Mouse (Mus musculus) urinary bladder, postnatal 36 days (tissue): ENCODE data around the gene Nek11.

ENCODE experiments used
- DNase-seq, 2 experiments: peaks; one replicate each; pipeline ENCODE4 v3.0.0; 2022; ENCODE audit warnings: low spot score in 2 of 2, mixed read lengths in 1 of 2

Gene Nek11

DNA sequence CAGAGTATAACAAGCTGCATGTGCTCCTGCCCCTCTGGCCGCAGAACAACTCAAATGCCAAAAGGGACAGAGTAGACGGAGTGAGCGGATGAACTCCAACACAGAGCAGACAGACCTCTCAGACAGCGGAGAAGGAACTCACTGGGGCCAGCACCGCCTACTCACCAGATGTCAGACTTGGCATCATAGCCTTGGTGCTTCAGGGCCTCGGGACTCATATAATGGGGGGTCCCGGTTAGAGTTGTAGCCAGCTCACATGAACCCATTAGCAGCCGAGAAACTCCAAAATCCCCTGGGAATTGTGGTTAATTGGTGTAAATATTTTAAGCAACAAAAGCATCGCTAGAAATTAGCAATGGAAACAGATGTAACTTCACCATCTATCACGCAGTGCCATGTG is 82.1 kb downstream of the Nek11 start:
- DNase-seq, result no peak

- no peak for DNase-seq
Measured at GRCm38 (mm10) chr9:105312686-105313085, 82.6 kb downstream of the Nek11 start.

- DNase-seq, result no peak
Measured at GRCm38 (mm10) chr9:105309553-105310281, 85.6 kb downstream of the Nek11 start.

- no peak for DNase-seq
Measured at GRCm38 (mm10) chr9:105306042-105306441, 89.3 kb downstream of the Nek11 start.

GRCm38 (mm10) chr9:105302230-105302629 is 93.1 kb downstream of the Nek11 start:
- DNase-seq, result no peak

DNA sequence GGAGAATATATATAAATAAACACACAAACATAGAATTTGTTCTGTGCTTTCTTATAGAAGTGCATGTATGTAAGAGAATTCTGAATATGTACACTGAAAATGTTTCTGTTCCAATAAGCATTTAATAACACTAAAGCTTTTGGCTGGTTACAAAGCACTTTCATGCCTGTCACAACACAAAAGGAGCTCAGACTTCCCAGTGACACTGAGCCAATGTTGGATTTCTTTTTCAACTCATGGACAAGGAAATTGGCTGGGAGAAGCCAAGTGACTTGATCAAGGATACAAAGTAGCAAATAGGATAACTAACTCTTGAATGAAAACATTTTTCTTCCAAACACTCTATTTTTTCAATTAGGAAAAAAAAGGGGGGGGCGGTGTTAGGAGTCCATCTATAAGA is 93.9 kb downstream of the Nek11 start:
- no peak for DNase-seq

DNA sequence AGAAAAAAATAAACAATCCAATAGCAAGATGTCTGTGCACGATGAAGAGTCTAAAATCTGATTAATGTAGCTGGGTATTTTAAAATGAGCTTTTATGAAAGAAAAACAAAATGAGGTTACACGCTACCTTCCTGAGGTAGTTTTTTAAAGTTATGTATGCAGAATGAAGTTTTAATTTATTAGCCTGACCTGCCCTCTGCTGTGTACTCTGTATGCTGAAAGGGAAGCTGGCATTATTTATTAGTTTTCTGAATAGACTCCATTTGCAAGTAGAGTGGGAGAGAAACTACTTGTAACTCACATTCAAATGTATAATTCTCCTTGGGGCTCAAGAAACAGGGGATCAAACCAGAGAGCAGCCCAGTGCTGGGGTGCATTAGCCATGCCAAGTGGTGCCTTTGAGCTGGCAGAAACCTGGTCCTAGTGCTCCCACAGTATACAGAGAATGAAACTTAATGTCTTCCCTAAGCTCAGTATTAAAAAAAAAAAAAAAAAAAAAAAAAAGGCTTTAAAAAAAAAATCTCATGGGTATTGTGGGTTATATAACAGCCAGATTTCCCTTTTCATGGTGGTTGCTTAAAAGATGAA is 94.5 kb downstream of the Nek11 start:
- DNase-seq, result no peak

GRCm38 (mm10) chr9:105284670-105285069 is 110.7 kb downstream of the Nek11 start:
- DNase-seq, result no peak

DNA sequence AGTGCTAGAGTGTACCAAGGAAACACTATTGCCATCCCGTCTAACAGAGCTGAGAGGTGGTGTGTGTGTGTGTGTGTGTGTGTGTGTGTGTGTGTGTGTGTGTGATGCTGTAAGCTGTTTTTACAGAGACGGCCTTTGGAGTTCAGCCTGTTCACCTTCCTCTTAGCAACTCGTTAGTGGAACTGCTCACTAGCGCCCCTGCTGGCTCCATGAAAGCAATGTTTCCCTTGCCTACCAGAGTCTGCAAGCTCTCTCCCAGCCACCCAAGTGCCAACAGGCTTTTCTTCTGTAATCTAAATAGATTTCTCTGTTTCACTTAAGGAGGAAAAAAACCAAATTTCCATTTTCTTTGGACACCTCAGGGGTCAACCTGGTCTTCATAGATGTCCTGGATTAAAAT is 112.6 kb downstream of the Nek11 start:
- no peak for DNase-seq

DNA sequence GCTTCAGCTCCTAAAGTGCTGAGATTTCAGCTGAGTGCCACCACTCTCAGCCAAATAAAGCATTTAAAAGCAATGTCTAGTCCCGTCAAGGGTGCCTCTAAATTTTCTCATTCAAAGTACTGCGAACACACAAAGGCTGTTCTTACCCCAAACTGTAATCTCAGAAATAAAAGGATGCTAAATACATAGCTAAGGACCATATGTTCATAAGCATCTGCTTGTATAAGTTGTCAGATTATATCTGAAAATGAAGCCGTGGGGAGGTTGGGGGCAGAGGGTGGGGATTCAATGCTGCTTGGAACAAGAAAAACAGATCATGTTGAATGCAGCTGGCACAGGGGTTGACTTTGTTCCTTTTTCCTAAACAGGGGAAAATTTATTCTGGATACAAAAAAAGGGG is 120.4 kb downstream of the Nek11 start:
- no peak for DNase-seq

DNA sequence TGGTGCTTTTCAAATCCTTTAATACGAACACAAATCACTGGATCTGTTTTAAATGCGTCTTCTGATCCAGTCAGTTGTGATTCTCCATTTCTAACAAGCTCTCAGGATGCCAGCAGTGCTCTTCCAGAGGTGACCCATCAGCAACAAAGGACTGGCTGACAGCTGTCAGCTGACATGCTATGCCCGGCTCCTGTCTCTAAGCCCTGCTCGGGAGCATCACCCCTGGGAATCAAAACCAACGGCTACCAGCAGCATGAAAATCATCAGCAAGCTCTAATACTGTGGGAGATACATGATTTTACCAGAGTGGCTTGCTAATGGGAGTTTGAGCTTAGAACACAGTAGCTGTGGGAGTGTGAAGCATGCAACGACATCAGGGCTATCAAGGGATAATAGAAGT is 121.0 kb downstream of the Nek11 start:
- DNase-seq, result no peak

DNA sequence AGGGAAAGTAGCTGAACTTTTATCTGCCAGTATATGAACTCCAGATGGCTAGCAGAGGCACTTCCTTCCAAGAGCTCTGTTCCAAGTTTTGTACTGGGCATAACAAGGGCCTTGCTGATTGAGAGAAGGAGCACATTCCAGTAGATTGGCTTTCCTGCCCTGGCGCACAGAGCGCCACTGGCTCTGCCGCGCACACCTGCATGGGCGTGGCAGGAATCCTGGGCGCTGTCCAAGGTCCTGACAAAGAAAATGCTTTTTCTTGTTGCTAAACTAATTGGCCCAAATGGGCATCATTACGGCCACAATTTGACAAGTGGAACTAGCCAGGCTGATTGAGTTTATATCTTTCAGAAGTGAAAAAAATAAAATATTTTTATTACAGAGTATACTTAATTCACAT is 123.1 kb downstream of the Nek11 start:
- peak in 1 of 2 experiments; percentile 1 for DNase-seq

GRCm38 (mm10) chr9:105263140-105263539 is 132.2 kb downstream of the Nek11 start:
- no peak for DNase-seq

DNA sequence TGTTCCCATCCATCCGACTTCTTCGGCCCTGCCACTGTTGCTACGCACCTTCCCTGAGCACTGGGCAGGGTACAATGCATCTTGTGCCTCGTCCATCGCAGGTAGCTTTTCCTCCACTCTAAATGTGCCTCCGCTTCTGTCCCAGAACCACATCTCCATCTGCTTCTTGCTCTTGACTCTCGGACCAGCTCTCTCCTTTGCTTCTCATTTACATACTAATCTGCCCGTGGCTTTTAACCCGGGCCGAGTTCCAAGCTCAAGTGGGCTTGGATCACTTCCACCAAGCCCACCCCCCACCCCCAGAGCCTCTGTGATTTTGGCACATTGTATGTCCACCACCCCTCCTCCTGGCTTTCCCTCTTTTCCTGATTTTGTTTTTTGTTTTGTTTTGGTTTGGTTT is 137.7 kb downstream of the Nek11 start:
- DNase-seq, result no peak

- no peak for DNase-seq
Measured at GRCm38 (mm10) chr9:105254076-105254475, 141.2 kb downstream of the Nek11 start.

DNA sequence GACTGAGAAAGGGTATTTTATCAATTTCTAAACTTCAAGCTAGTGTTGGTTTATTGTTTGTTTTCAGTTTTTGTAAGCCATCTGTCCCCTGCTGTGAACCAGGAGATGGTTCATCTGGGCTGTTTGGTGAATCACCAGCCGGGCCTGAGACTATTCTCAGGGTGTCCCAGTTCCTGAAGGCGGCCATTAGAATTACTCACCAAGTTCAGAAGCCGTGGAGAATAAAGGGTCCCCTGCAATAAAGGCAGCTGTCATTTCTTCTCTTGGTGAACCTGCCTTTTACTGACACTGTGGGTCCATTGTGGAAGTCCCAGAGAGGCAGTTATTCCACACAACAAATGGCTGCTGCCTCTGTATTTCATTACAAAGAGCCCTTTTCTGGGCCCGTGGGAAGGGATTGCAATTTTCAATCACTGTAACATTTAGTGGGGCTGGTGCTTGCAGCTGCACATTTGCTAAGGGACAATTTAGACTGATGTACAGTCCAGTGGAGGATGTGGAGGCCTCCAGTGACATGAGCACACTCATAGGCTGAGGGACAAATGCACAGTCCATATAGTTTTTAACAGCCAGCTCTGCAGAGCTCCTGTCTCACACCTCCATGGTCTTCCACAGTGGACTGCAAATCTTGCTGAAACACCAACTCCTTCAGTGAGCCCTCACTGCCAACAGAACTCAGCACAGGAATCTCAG is 142.8 kb downstream of the Nek11 start:
- DNase-seq, result no peak

GRCm38 (mm10) chr9:105251256-105251655 is 144.1 kb downstream of the Nek11 start:
- DNase-seq, result no peak

DNA sequence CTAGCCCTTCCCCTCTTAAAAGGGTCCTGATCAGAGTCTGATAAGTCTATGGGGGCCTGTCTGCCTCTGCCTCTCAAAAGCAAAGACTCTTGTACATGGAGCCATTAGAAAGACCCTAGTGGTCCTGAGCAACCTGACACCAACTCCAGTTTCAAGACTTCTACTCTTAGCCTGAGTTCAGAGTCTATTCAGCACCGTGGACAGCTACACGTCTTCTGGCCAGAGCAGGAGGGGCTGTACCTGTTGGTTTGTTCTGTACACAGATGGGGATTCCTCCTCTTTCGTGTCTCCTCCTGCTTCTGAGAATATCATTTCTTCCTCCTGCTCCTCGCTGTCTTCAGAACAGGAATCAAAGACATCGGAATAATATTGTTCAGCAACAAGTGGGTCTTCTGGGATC is 151.3 kb downstream of the Nek11 start:
- no peak for DNase-seq

DNA sequence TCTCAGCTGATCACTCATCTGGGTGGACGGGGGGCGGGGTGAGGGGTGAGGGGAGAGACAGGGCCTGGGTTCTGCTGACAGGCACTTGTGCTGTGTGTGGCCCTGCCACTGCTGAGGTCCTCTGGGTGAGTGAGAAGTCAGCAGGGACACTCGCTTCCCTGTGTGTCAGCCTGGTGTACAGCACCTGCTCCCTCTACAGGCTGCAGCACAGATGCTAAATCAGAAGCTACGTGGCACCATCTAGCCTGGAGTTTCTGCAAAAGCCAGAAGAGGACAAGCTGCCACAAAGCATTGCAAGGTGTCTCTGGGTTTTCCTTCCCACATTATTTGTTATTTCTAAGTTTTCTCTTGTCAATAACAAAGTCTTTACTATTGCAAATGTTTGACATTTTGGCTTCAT is 180.9 kb downstream of the Nek11 start:
- DNase-seq, result no peak

DNA sequence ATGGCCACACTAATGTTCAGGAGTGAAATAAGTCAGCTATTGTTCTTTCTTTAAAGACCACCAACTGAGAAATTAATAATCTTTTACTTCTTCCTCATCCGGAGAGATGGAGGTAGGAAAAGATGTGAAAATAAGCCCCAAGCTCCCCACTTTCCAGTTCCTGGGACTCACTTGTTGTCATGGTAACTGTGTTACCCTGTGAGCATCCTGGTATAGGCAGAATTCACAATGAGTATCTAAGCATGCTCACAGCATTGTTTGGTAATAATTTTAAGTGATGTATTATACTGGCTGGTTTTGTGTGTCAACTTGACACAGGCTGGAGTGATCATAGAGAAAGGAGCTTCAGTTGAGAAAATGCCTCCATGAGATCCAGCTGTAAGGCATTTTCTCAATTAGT is 195.0 kb downstream of the Nek11 start:
- DNase-seq, result no peak

- DNase-seq, result no peak
Measured at GRCm38 (mm10) chr9:105186725-105187124, 208.6 kb downstream of the Nek11 start.

- no peak for DNase-seq
Measured at GRCm38 (mm10) chr9:105182392-105182791, 212.9 kb downstream of the Nek11 start.

- no peak for DNase-seq
Measured at GRCm38 (mm10) chr9:105144992-105145391, 250.3 kb downstream of the Nek11 start, which contains the start of gene 1700080E11Rik. 1700080E11Rik (minus strand) TSS chr9:105145092.
